ENCODE assay signal across 8 mouse cellular contexts in genomic region chr1:21077619-21078018, GRCm38 (mm10). TPM values are rescaled to one million over a fixed set of nuclear protein-coding genes. Genes with fewer than 3 reads are reported as not detected.
A peak's percentile ranks its signal among the peaks of the same experiment; 100 is the strongest.
DNase-seq lines count a peak whose midpoint lies in the region; ATAC-seq and TF ChIP-seq lines count a peak whose summit lies in the region.

No protein-coding gene starts in this region.

- no peak overlapping the region for H3K9ac ChIP-seq in forebrain, postnatal 0 days
- peak overlapping the region; percentile 72; the same call in 1 of the 2 replicates for H3K9ac ChIP-seq in limb, embryonic 14.5 days (ENCODE audit: low read depth, low read length, severe bottlenecking)

- H3K36me3 ChIP-seq in forebrain, postnatal 0 days (ENCODE audit: insufficient read depth): no peaks in the 10 kb centered on the region
- no peaks in the 10 kb centered on the region for H3K36me3 ChIP-seq in limb, embryonic 14.5 days (ENCODE audit: control insufficient read depth, insufficient read depth, low read length)
- no peaks in the 10 kb centered on the region for H3K36me3 ChIP-seq in small intestine, adult 2 months (ENCODE audit: control insufficient read depth, insufficient read depth, low read length)

- no peak overlapping the region for H3K27ac ChIP-seq in forebrain, postnatal 0 days (ENCODE audit: low read depth, low read length)
- 0 out of 2 replicates have a peak overlapping the region, but pooled peaks have one; percentile 5 for H3K27ac ChIP-seq in limb, embryonic 14.5 days (replicated peaks; ENCODE audit: low read depth, low read length)
- no peak overlapping the region for H3K27ac ChIP-seq in small intestine, adult 2 months (ENCODE audit: insufficient read depth, low read depth, low read length)

- H3K9me3 ChIP-seq in forebrain, postnatal 0 days (ENCODE audit: low read length): no peaks in the 10 kb centered on the region
- H3K9me3 ChIP-seq in limb, embryonic 14.5 days (ENCODE audit: control insufficient read depth, low read length): no peaks in the 10 kb centered on the region

- H3K4me1 ChIP-seq in lung, adult 2 months (ENCODE audit: control insufficient read depth, insufficient read depth, low read length): peaks cover 22% of the 10 kb centered on the region
- H3K4me1 ChIP-seq in forebrain, postnatal 0 days (ENCODE audit: insufficient read depth): no peaks in the 10 kb centered on the region; the same call in 1 of the 2 replicates
- peaks cover 54% of the 10 kb centered on the region for H3K4me1 ChIP-seq in limb, embryonic 14.5 days (ENCODE audit: control insufficient read depth, insufficient read depth, low read length)
- H3K4me1 ChIP-seq in small intestine, adult 2 months (ENCODE audit: control insufficient read depth, insufficient read depth, insufficient read length, low read length): peaks cover 9% of the 10 kb centered on the region; the same call in 1 of the 2 replicates

- no peak for TF ChIP-seq POLR2A in lung, adult 2 months (IDR thresholded peaks at IDR 0.05; ENCODE audit: borderline replicate concordance, extremely low read depth, low read depth, low read length)
- TF ChIP-seq POLR2A in limb, embryonic 14.5 days (IDR thresholded peaks at IDR 0.05; ENCODE audit: borderline replicate concordance, extremely low read depth, insufficient read depth, insufficient read length): no peak
- no peak for TF ChIP-seq POLR2A in small intestine, adult 2 months (IDR thresholded peaks at IDR 0.05; ENCODE audit: low read depth, low read length)

- H3K4me2 ChIP-seq in forebrain, postnatal 0 days (ENCODE audit: low read depth): peak overlapping the region; percentile 76
- H3K4me2 ChIP-seq in limb, embryonic 14.5 days (replicated peaks; ENCODE audit: low read depth, low read length, severe bottlenecking): peak overlapping the region; percentile 63

- no peak for TF ChIP-seq CTCF in lung, adult 2 months (IDR thresholded peaks at IDR 0.05; ENCODE audit: insufficient read depth, low read length)
- no peak for TF ChIP-seq CTCF in forebrain, postnatal 0 days (IDR thresholded peaks at IDR 0.05; ENCODE audit: low read depth)
- TF ChIP-seq CTCF in small intestine, adult 2 months (IDR thresholded peaks at IDR 0.05; ENCODE audit: extremely low read depth, insufficient read length, insufficient replicate concordance, low read depth, low read length): no peak

- H3K27me3 ChIP-seq in forebrain, postnatal 0 days (ENCODE audit: insufficient read depth, low read length): no peaks in the 10 kb centered on the region
- no peaks in the 10 kb centered on the region for H3K27me3 ChIP-seq in limb, embryonic 14.5 days (ENCODE audit: control insufficient read depth, insufficient read depth, low read length)
- no peaks in the 10 kb centered on the region for H3K27me3 ChIP-seq in small intestine, adult 2 months (ENCODE audit: control insufficient read depth, insufficient read depth, low read length)

- 53% methylated on average over 7 of the region's 7 CpGs for WGBS in lung, adult 2 months
- 77% methylated on average over 7 of the region's 7 CpGs for WGBS in forebrain, postnatal 0 days
- 74% methylated on average over 7 of the region's 7 CpGs for WGBS in limb, embryonic 14.5 days
- 76% methylated on average over 7 of the region's 7 CpGs for WGBS in small intestine, adult 2 months

- peak overlapping the region; percentile 27 for H3K4me3 ChIP-seq in lung, adult 2 months (replicated peaks; ENCODE audit: extremely low read depth, low read depth, low read length)
- no peak overlapping the region for H3K4me3 ChIP-seq in forebrain, postnatal 0 days (ENCODE audit: low read depth, low read length)
- peak overlapping the region; percentile 75 for H3K4me3 ChIP-seq in limb, embryonic 14.5 days (replicated peaks; ENCODE audit: low read length)
- H3K4me3 ChIP-seq in small intestine, adult 2 months (ENCODE audit: low read depth, low read length): peak overlapping the region; percentile 37

- no peak for DNase-seq in lung, adult 2 months
- no peak for DNase-seq in lung, postnatal 4 days
- DNase-seq in forebrain, postnatal 0 days: no peak
- no peak for DNase-seq in limb, embryonic 14.5 days (ENCODE audit: low spot score)
- no peak for DNase-seq in cerebellum, adult 11 months
- no peak for DNase-seq in layer of hippocampus, adult 18-20 months (ENCODE audit: low spot score in 2 of 2)

- ATAC-seq in forebrain, postnatal 0 days: no peak
- ATAC-seq in limb, embryonic 14.5 days (ENCODE audit: low FRiP score, low read depth): no peak
- no peak for ATAC-seq in cerebellum, adult (ENCODE audit: insufficient number of reproducible peaks, low FRiP score, low TSS enrichment)

RNA-seq across cellular contexts. Expression of gene Tram2, which starts 1.4 kb away (rescaled TPM):
- polyA plus RNA-seq in lung, adult 2 months (2012; rRNA removed): 8.1 and 12.9 TPM in 2 replicates
- total RNA-seq in forebrain, postnatal 0 days (2014; rRNA removed): 0.85 and 1.9 TPM in 2 replicates
- 0.98 and 1.3 TPM in 2 replicates for polyA plus RNA-seq in forebrain, postnatal 0 days (2015; fragmentation: Nextera tagmentation; extraction: Ambion mirVana)
- polyA plus RNA-seq in limb, embryonic 14.5 days (2012; rRNA removed): 20.3 and 25.0 TPM in 2 replicates
- polyA plus RNA-seq in limb, embryonic 14.5 days (2014; fragmentation: Nextera tagmentation; extraction: Ambion mirVana): 15.5 and 17.8 TPM in 2 replicates
- 2.5 and 7.9 TPM in 2 replicates for polyA plus RNA-seq in small intestine, adult 2 months (2012; rRNA removed)
- 1 to 10 TPM; 1.1 to 1.4 TPM for total RNA-seq in layer of hippocampus, adult 18-20 months (2021)
